Mouse (Mus musculus): ENCODE data around the gene Frmd5.
A peak's percentile ranks its signal among the peaks of the same experiment; 100 is the strongest.

Gene Frmd5

GRCm38 (mm10) chr2:121761281-121761795 is 45.5 kb downstream of the Frmd5 start:
- DNase-seq (ENCODE audit: low spot score in 2 of 2) = no peak

GRCm38 (mm10) chr2:121760646-121761045 is 46.2 kb downstream of the Frmd5 start:
- DNase-seq (ENCODE audit: low spot score in 2 of 2) = no peak

- no peak for DNase-seq (ENCODE audit: low spot score in 2 of 2)
Measured at GRCm38 (mm10) chr2:121758258-121758657, 48.6 kb downstream of the Frmd5 start.

GRCm38 (mm10) chr2:121756336-121756735 is 50.6 kb downstream of the Frmd5 start:
- no peak for DNase-seq (ENCODE audit: low spot score in 2 of 2)

GRCm38 (mm10) chr2:121755056-121755455 is 51.8 kb downstream of the Frmd5 start:
- no peak for DNase-seq (ENCODE audit: low spot score in 2 of 2)

- DNase-seq (ENCODE audit: low spot score in 2 of 2) = no peak
Measured at GRCm38 (mm10) chr2:121750121-121750520, 56.8 kb downstream of the Frmd5 start.

- DNase-seq (ENCODE audit: low spot score in 2 of 2) = no peak
Measured at GRCm38 (mm10) chr2:121741151-121741550, 65.7 kb downstream of the Frmd5 start.

- no peak for DNase-seq (ENCODE audit: low spot score in 2 of 2)
Measured at GRCm38 (mm10) chr2:121739410-121739809, 67.5 kb downstream of the Frmd5 start.

- DNase-seq (ENCODE audit: low spot score in 2 of 2) = no peak
Measured at GRCm38 (mm10) chr2:121733426-121733825, 73.5 kb downstream of the Frmd5 start.

- DNase-seq (ENCODE audit: low spot score in 2 of 2) = no peak
Measured at GRCm38 (mm10) chr2:121730486-121730885, 76.4 kb downstream of the Frmd5 start.

GRCm38 (mm10) chr2:121728907-121729575 is 77.8 kb downstream of the Frmd5 start:
- DNase-seq (ENCODE audit: low spot score in 2 of 2) = no peak

GRCm38 (mm10) chr2:121724866-121725265 is 82.0 kb downstream of the Frmd5 start:
- DNase-seq (ENCODE audit: low spot score in 2 of 2) = no peak

GRCm38 (mm10) chr2:121723796-121724195 is 83.1 kb downstream of the Frmd5 start:
- DNase-seq (ENCODE audit: low spot score in 2 of 2) = no peak

- DNase-seq (ENCODE audit: low spot score in 2 of 2) = no peak
Measured at GRCm38 (mm10) chr2:121719000-121719399, 87.9 kb downstream of the Frmd5 start.

- DNase-seq (ENCODE audit: low spot score in 2 of 2) = no peak
Measured at GRCm38 (mm10) chr2:121717133-121717532, 89.8 kb downstream of the Frmd5 start.

- DNase-seq (ENCODE audit: low spot score in 2 of 2) = no peak
Measured at GRCm38 (mm10) chr2:121713567-121713966, 93.3 kb downstream of the Frmd5 start.

- DNase-seq (ENCODE audit: low spot score in 2 of 2) = no peak
Measured at GRCm38 (mm10) chr2:121711748-121712384, 95.0 kb downstream of the Frmd5 start.

- no peak for DNase-seq (ENCODE audit: low spot score in 2 of 2)
Measured at GRCm38 (mm10) chr2:121709096-121709495, 97.8 kb downstream of the Frmd5 start.

- DNase-seq (ENCODE audit: low spot score in 2 of 2) = no peak
Measured at GRCm38 (mm10) chr2:121707461-121707860, 99.4 kb downstream of the Frmd5 start.

- no peak for DNase-seq (ENCODE audit: low spot score in 2 of 2)
Measured at GRCm38 (mm10) chr2:121705756-121706155, 101.1 kb downstream of the Frmd5 start.

- no peak for DNase-seq (ENCODE audit: low spot score in 2 of 2)
Measured at GRCm38 (mm10) chr2:121699331-121699730, 107.6 kb downstream of the Frmd5 start.

- peak in 1 of 2 experiments; percentile 42 for DNase-seq (ENCODE audit: low spot score in 2 of 2)
Measured at GRCm38 (mm10) chr2:121695436-121695835, 111.5 kb downstream of the Frmd5 start.

- DNase-seq (ENCODE audit: low spot score in 2 of 2) = no peak
Measured at GRCm38 (mm10) chr2:121688107-121688506, 118.8 kb downstream of the Frmd5 start.

All from spleen, postnatal 10 days (tissue).